Mouse (Mus musculus) kidney, postnatal 0 days (tissue): ENCODE measurements around the gene Wdfy2. TPM values are rescaled to one million over a fixed set of nuclear protein-coding genes. Genes with fewer than 3 reads are reported as not detected.
"Not testable (repeated sequence)": the region's sequence is repeated elsewhere in the genome, so short reads cannot be mapped to it uniquely, and the experiment has no call there.

ENCODE experiments used
- ATAC-seq: fragments of 200-750 bp; cut with Nextera tagmentation; replicated peaks from 2 replicates; pipeline ENCODE4 v1.8.0; 2017; ENCODE audit warnings: low read depth, moderate number of reproducible peaks, moderate TSS enrichment, moderate library complexity; ENCODE audit not compliant: low FRiP score
- DNase-seq: peaks from one replicate; pipeline ENCODE4 v3.0.0-alpha.2; 2016; ENCODE audit warnings: low spot score
- H3K27ac ChIP-seq: fragments of 300-500 bp; sonication (generic); 2 replicates; pipeline ENCODE4 v1.5.1; 2014; ENCODE audit warnings: mild to moderate bottlenecking
- H3K27me3 ChIP-seq: fragments of 300-500 bp; sonication (generic); 2 replicates; pipeline ENCODE4 v1.6.1; 2014; ENCODE audit warnings: low read length, mixed read lengths; ENCODE audit not compliant: insufficient read depth
- H3K36me3 ChIP-seq: fragments of 300-500 bp; sonication (generic); 2 replicates; pipeline ENCODE4 v1.6.1; 2014; ENCODE audit warnings: low read length, mixed read lengths; ENCODE audit not compliant: insufficient read depth
- H3K4me1 ChIP-seq: fragments of 300-500 bp; sonication (generic); replicated peaks from 2 replicates; pipeline ENCODE4 v1.6.1; 2014; ENCODE audit warnings: antibody characterized with exemption, low read length, mixed read lengths; ENCODE audit not compliant: insufficient read depth
- H3K4me2 ChIP-seq: fragments of 300-500 bp; sonication (generic); 2 replicates; pipeline ENCODE4 v1.6.1; 2014; ENCODE audit warnings: mild to moderate bottlenecking, low read length, moderate library complexity, mixed read lengths
- H3K4me3 ChIP-seq: fragments of 300-500 bp; sonication (generic); replicated peaks from 2 replicates; pipeline ENCODE4 v1.5.1; 2014; ENCODE audit warnings: low read depth, low read length
- H3K9ac ChIP-seq: fragments of 300-500 bp; sonication (generic); 2 replicates; pipeline ENCODE4 v1.6.1; 2014; ENCODE audit warnings: low read depth, low read length
- H3K9me3 ChIP-seq: fragments of 300-500 bp; sonication (generic); replicated peaks from 2 replicates; pipeline ENCODE4 v1.6.1; 2016; ENCODE audit warnings: low read length, inconsistent platforms, mixed read lengths
- CTCF ChIP-seq: IDR thresholded peaks from 2 replicates; pipeline ENCODE4 v1.5.1; 2016; ENCODE audit warnings: antibody characterized with exemption, low read depth, mild to moderate bottlenecking, moderate library complexity
- WGBS: fragments of 180-500 bp; shearing (Covaris S2); extraction: QIAGEN DNeasy Blood & Tissue Kit; methylation state at CpG from one replicate; pipeline ENCODE4 v1.1.7; 2014; 5-methylcytosine and 5-hydroxymethylcytosine counted together
- polyA plus RNA-seq: library from polyadenylated mRNA; unstranded; fragments of >200 nt; fragmentation: Nextera tagmentation; extraction: Ambion mirVana; gene quantifications from 2 replicates; pipeline ENCODE4 v1.2.1, GENCODE M21; 2015

Wdfy2 gene
- polyA plus RNA-seq, 1 experiment from 2014 or later, result 3.9 TPM

DNA sequence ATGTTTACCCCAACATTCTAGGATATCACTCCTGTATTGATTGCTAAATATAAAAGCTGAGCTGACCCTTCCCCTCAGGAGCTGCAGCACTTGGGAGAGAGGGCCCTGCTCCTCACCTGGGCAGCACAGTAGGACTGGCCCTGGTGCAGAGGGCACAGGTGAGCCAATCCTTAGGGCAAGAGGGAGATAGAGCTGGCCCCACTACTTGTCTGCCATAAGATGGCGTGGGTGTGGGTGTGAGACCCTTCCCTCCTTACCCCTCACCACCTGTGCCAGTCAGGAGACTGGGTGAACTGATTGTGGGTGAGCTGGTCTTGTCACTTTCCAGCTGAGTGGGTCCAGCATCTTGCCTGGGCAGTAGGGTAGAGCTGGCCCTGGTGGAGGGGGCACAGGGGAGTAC, 47.2 kb downstream of the Wdfy2 start:
- WGBS, result 100% methylated on average over 1 of the region's 1 CpGs
- Histone ChIP-seq H3K4me3 (no peak overlapping the region), H3K4me2 (no peak overlapping the region), H3K9ac (no peak overlapping the region), H3K4me1 (peaks cover 14% of the 10 kb centered on the region; the same call in 1 of the 2 replicates), H3K9me3 (no peaks in the 10 kb centered on the region), H3K36me3 (no peaks in the 10 kb centered on the region), H3K27me3 (no peaks in the 10 kb centered on the region), H3K27ac (no peak overlapping the region)
- DNase-seq (no peak), ATAC-seq (0 out of 2 replicates have a peak, but pooled peaks have one; percentile 13)
- no peak for TF ChIP-seq CTCF

DNA sequence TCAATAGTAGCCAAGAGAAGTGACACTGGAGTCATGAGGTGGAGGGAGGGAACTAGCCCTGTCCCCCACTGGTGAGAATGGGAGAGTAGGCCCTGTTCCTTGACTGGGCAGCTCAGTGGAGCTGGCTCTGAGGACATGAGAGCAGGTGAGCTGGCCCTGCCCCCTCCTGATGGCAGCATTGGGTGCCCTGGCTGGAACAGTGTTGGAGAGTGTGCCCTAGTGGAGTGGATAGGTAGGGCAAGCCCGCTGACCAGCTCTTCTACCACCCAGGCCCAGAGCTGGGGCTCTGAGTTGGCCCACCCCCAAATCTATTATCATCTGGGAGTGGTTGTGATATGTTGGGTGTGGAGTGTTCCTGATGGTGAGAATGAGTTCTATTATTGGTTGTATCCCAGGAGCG, 47.7 kb downstream of the Wdfy2 start:
- no peaks in the 10 kb centered on the region for H3K9me3 ChIP-seq
- no peak overlapping the region for H3K9ac ChIP-seq
- 95% methylated on average over 2 of the region's 2 CpGs for WGBS
- no peak overlapping the region for H3K4me2 ChIP-seq
- no peak overlapping the region for H3K4me3 ChIP-seq
- H3K27ac ChIP-seq, result no peak overlapping the region
- ATAC-seq (peak; percentile 57; the same call in 1 of the 2 replicates), DNase-seq (no peak)
- H3K36me3 ChIP-seq, result no peaks in the 10 kb centered on the region
- H3K4me1 ChIP-seq, result peaks cover 11% of the 10 kb centered on the region; the same call in 1 of the 2 replicates
- TF ChIP-seq CTCF, result 0 out of 2 replicates have a peak, but pooled peaks have one; percentile 4
- H3K27me3 ChIP-seq, result no peaks in the 10 kb centered on the region

GRCm38 (mm10) chr14:62891401-62891800, 53.9 kb downstream of the Wdfy2 start:
- DNase-seq, result no peak
- no peak for TF ChIP-seq CTCF
- Histone ChIP-seq H3K4me3 (no peak overlapping the region), H3K9ac (no peak overlapping the region), H3K4me2 (no peak overlapping the region), H3K9me3 (no peaks in the 10 kb centered on the region), H3K4me1 (no peaks in the 10 kb centered on the region; the same call in 1 of the 2 replicates), H3K27me3 (no peaks in the 10 kb centered on the region), H3K36me3 (no peaks in the 10 kb centered on the region), H3K27ac (no peak overlapping the region)
- WGBS, result 86% methylated on average over 3 of the region's 3 CpGs
- no peak for ATAC-seq

- Histone ChIP-seq H3K4me1 (no peaks in the 10 kb centered on the region; the same call in 1 of the 2 replicates), H3K27me3 (no peaks in the 10 kb centered on the region), H3K4me3 (no peak overlapping the region), H3K9me3 (no peaks in the 10 kb centered on the region), H3K27ac (no peak overlapping the region), H3K36me3 (no peaks in the 10 kb centered on the region), H3K4me2 (no peak overlapping the region), H3K9ac (no peak overlapping the region)
- ATAC-seq, result no peak
- WGBS, result 68% methylated on average over 8 of the region's 8 CpGs
- DNase-seq, result no peak
- no peak for TF ChIP-seq CTCF
Measured at GRCm38 (mm10) chr14:62892771-62893641, 55.5 kb downstream of the Wdfy2 start.

- not testable (repeated sequence) for H3K9ac ChIP-seq, H3K4me2 ChIP-seq, DNase-seq, H3K9me3 ChIP-seq, H3K27me3 ChIP-seq, ATAC-seq, H3K4me1 ChIP-seq, H3K36me3 ChIP-seq, H3K4me3 ChIP-seq, H3K27ac ChIP-seq
- WGBS, result 18% methylated on average over 5 of the region's 5 CpGs
Measured at GRCm38 (mm10) chr14:62893642-62894180, 56.2 kb downstream of the Wdfy2 start.

GRCm38 (mm10) chr14:62894924-62895840, 57.7 kb downstream of the Wdfy2 start:
- no peak for DNase-seq
- WGBS, result 82% methylated on average over 8 of the region's 8 CpGs

More at GRCm38 (mm10) chr14:62894924-62895840, 57.7 kb downstream of the Wdfy2 start:
- no peak overlapping the region for H3K27ac ChIP-seq
- TF ChIP-seq CTCF, result no peak
- no peak overlapping the region for H3K9ac ChIP-seq
- H3K4me3 ChIP-seq, result no peak overlapping the region
- H3K27me3 ChIP-seq, result no peaks in the 10 kb centered on the region
- ATAC-seq, result no peak
- H3K9me3 ChIP-seq, result no peaks in the 10 kb centered on the region
- no peaks in the 10 kb centered on the region; the same call in 1 of the 2 replicates for H3K4me1 ChIP-seq
- H3K4me2 ChIP-seq, result no peak overlapping the region
- H3K36me3 ChIP-seq, result no peaks in the 10 kb centered on the region
